Mouse (Mus musculus): ENCODE data around the gene Fyttd1.
"Not testable (repeated sequence)": the region's sequence is repeated elsewhere in the genome, so short reads cannot be mapped to it uniquely, and the experiment has no call there.

The Fyttd1 gene

DNA sequence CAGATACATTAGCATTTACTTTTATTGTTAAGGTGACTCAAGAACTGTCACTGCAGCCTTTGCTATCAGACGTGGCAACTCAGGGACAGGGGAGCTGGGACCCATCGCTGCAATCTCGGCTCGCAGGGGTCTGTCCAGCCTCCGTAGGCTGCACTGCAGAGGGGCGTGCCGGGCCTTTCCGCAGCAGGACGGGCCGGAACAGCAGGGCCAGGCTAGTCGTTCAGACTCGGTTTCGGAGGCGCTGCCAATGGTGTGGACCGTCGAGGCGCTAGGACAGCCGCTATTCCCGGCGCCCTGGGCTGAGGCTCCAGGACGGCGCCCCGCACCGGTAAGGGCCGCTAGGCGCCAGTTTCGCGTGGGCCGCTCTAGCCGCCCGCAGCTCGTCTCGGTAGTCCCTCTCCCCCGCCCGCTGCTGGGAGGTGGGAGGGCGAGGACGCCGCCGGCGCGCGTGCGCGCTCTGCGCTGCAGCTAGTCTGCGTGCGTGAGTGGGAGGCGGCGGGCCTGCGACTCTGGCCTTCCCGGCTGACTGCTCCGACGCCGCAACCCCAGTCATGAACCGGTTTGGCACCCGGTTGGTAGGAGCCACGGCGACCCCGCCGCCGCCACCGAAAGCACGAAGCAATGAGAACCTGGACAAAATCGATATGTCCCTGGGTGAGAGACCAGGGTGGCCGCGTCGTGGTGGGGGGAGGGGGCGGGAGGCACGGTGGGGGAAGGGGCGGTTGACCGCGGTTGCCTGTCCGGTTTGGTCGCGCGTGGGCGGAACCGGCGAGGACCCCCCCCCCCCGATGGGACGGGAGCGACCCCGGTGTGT, at the start of gene Fyttd1, which contains the start of gene Rubcn:
Gene Fyttd1, plus strand, starts transcription at position 158 of the 814 bp plus-strand sequence.
Gene Rubcn, minus strand, starts transcription at position 424 of the 814 bp plus-strand sequence.
- peak; percentile 97 for DNase-seq

DNA sequence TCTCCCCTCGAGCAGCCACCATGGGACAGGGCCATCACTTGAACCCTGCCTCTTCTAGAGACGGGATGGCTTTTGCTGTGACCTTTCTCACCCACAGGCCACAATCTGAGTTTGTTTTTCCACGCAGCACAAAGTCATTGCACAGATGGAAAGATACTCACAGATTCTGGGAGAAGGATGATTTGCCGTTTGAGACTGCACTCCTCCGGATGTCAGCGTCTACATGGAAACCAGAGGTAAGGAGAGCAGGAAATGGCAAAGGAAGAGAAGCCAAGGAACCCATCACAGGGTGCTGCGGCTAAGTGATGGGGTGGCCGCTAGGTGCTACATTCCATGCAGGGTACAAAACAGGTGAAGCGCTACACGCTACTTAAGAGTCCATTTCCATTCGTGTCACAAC, 48.2 kb upstream of the Fyttd1 start:
- no peak for DNase-seq

GRCm38 (mm10) chr16:32831501-32831900, 45.8 kb upstream of the Fyttd1 start:
- no peak for DNase-seq

DNA sequence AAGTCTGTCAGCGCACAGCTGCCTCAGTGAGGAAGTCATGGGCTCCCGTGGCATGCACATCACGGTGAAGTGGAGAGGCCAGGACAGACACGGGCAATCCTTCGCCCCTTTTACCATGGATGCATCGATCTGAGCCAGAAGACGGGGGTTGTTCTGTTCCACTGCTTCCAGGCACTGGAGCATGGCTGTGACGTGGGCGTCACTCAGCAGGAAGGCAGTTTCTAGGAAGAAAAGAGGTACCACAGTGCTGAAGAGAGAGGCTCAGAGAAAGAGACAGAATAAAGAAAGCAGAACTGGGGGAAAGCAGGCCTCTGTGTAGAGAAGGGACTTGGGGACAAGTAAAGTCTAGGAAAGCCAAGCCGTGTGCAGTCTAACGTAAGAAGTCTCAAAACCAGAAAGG, 30.2 kb upstream of the Fyttd1 start:
- no peak for DNase-seq

- no peak for DNase-seq
These were observed 28.1 kb upstream of the Fyttd1 start for GRCm38 (mm10) chr16:32849042-32849830.

DNA sequence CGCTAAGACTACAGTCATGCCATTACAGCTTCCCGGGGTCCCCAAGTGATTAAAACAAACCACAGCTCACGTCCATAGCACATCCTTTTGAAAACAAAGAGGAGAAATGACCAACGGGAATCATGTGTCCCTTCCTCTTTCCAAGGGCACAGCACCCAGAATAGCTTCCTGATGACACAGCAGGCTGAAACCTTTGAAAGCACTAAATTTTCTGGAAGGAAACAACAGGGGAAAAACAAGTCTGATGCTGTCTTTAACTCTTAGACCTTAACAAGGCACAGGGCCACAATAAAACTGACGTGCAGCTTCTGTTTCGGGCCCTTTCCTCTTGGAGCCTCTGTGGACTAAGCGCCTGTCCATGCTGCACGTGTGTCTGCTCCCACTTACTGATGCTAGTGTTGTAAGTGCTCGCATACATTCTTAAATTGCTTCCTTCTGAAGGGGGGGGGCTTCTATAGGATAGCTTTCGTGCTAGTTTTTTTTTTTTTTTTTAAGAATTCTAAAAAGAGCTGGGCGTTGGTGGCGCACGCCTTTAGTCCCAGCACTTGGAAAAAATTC, 23.7 kb upstream of the Fyttd1 start:
- DNase-seq: no peak

GRCm38 (mm10) chr16:32854050-32854571, 23.2 kb upstream of the Fyttd1 start:
- peak; percentile 61 for DNase-seq

DNA sequence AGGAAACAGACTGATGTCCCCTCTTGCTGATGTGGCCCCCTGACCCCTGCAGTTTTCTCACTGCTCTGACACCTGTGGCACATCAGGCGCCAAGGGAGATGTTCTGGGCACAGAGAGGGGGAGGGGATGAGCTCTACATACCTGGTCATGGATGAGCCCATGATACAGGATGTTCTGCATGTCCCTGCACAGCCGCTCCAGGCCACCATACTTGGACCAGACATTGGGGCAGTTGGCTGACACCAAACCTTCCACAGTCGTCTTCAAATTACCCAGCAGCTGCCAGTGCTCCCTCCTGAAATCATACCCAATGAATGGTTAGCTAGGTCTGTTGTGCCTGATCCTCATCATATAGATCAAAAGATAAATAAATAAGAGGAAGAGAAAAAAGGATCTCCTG, 20.5 kb upstream of the Fyttd1 start:
- no peak for DNase-seq

- no peak for DNase-seq
These were observed 18.9 kb upstream of the Fyttd1 start for GRCm38 (mm10) chr16:32858356-32858755.

- DNase-seq: peak; percentile 63
These were observed 18.3 kb upstream of the Fyttd1 start for GRCm38 (mm10) chr16:32858771-32859636.

DNA sequence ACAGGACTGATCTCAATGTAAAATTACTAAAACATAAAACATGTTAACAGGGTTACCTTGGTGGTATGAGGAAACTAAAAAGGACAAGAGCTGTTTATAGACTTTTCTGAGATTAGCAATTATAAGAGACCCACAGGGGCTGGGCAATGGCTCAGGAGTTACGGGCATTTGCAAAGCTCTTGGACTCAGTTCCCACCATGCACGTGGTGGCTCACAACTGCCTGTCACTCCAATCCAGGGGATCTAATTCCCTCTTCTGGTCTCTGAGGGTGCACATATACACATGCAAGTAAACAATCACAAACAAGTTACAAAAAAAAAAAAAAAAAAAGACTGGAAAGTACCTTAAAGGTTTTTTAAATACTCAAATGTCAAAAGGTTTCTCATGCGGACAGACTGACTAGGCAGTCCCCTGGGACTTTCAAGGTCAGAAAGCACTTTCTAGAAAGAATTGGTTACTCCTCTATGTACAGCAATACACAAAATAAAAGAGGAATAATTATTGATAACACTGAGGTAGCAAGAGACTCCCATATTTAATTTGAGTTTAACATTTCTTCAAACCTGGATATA, 15.4 kb upstream of the Fyttd1 start:
- no peak for DNase-seq

- no peak for DNase-seq
These were observed 11.9 kb upstream of the Fyttd1 start for GRCm38 (mm10) chr16:32865401-32865800.

DNA sequence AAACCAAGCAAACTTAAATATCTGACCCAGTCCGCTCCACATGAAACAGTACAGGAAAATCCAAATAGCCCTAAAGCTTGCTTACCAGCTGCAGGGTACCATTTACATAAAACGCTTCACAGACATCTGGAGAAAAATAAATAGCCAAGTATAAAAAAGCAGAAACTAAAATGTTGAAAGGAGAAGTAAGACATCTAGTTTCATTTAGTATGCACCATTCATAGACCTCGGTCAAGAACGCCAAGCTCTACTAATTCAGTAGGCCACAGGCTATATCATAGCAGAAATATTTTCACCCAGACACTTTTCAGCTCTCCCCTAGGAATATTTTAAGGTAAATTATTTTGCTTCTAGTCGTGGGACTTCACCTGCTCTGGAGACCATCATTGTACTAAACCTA, 10.6 kb upstream of the Fyttd1 start:
- DNase-seq: no peak

DNA sequence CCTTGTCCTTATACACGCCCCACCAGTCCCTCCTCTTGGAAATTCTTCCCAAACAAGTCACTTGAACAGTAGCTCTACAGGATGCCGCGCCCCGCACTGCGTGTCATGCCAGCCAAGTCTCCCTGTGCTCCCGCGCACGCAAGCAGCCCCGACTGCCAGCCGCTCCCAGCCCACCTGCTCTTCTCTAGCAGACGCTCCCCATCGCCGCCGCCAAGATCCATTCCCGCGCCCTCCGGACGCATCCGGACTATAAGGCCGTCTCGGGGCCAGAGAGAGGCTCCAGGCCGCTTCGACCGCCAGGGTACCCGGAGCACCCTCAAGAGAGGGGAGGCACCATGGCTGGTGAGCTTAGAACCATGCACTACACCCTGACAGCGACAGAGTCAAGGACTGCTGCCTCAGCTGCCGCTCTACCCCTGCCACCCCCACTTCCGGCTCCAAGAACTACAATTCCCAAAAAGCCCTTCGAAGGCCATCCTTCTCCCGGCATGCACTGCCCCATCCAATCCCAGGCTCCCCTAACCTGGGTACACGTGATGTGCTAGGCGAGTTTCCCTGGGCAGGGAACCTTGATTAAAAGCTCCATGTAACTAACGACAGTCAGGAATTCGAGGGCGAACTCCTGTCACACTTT, 9.3 kb upstream of the Fyttd1 start:
- DNase-seq: peak; percentile 93

- DNase-seq: no peak
These were observed 7.1 kb upstream of the Fyttd1 start for GRCm38 (mm10) chr16:32870231-32870630.

DNA sequence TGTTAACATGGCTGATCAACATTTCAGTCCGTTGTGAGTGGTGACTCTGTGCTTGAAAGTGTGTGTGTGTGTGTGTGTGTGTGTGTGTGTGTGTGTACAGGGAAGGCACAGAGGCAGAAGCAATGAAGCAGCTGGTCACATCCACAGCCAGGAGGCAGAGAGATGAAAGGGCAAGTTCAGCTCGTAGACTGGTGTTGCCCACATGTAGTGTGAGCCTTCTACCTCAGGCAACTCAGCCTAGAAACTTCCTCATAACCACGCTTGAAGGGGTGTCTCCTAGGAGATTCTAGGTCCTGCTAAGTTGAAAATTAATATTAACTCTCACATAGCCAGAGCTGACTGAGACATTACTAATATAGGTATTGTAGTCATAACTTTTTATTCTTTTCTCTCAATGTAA, 3.9 kb upstream of the Fyttd1 start:
- no peak for DNase-seq

DNA sequence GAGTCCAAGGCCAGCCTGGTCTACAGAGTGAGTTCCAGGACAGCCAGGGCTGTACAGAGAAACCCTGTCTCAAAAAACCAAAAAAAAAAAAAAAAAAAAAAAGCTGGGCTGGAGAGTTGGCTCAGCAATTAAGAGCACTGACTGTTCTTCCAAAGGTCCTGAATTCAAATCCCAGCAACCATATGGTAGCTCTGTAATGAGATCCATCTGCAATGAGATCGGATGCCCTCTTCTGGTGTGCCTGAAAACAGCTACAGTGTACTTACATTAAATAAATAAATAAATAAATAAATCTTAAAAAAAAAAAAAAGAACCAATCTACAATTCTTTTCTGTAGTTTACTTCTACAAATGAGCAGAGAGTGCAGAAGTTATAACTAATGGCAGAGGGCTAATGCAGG, 2.0 kb upstream of the Fyttd1 start:
- not testable (repeated sequence) for DNase-seq

- DNase-seq: no peak
These were observed 1.5 kb upstream of the Fyttd1 start for GRCm38 (mm10) chr16:32875847-32876246.

- no peak for DNase-seq
These were observed 469 bp upstream of the Fyttd1 start for GRCm38 (mm10) chr16:32876831-32877230.

- no peak for DNase-seq
These were observed 878 bp downstream of the Fyttd1 start for GRCm38 (mm10) chr16:32878157-32878598.

Measured in layer of hippocampus, adult 9-11 months (tissue).